Mouse (Mus musculus): Measurements from ENCODE around the gene Tal1. TPM values are rescaled to one million over a fixed set of nuclear protein-coding genes. Genes with fewer than 3 reads are reported as not detected.

Tal1 gene
- polyA plus RNA-seq, 1 experiment, result not detected

DNA sequence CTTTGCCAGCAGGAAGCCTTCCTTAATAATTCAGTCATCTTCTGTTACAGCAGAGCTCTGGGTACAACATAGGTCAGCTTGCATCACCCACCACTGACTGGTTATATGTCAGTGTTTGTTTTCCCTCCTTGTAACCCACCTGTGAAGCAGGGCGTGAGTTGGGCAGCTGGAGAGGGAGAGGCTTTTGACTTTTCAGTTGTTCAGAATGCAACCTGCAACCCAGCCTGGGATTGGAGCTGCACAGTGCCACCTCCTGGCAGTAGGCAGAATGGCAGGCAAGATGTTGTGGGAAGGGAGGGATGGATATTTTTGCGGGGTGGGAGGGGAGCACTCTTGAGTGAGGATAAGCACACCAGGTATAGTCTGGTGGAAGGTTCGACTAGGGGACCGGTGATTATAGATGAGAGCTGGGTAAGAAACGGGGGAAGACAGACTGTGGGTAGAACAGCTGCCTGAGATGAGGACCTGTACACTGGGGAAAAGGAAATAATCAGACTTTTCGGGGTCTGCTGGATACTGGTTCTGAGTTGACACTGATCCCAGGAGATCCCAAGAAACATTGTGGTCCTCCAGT lies 29.4 kb downstream of the Tal1 start:
- TF ChIP-seq CTCF (IDR thresholded peaks at IDR 0.05; ENCODE audit: borderline replicate concordance, insufficient read depth, low read length) (peak; percentile 97), POLR2A (IDR thresholded peaks at IDR 0.05; ENCODE audit: low read depth, low read length) (no peak)
- Histone ChIP-seq H3K4me1 (ENCODE audit: control insufficient read depth, insufficient read depth, low read length) (no peaks in the 10 kb centered on the region), H3K4me3 (ENCODE audit: insufficient read depth, low read length) (no peak overlapping the region), H3K27ac (ENCODE audit: insufficient read depth, low read length) (no peak overlapping the region)

DNA sequence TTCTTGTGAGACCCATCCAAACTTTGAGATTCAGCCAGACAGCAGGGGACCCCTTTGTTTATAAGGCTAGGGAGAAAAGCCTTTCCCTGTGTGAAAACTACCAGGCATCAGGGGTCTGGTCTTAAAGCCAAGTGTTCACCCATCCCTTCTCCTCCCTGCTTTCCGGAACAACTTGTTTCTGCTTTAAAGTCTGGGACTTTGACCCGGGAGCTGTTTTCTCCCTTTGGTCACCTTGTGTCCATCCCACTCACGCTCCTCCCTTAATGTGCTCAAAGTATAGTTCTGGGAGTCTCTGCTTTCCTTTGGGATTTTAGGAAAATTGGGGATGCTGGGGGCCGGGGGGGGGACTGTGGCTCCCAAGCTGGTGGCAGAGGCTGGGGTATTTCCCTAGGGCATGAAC lies 30.0 kb downstream of the Tal1 start:
- no peaks in the 10 kb centered on the region for H3K4me1 ChIP-seq (ENCODE audit: control insufficient read depth, insufficient read depth, low read length)
- TF ChIP-seq CTCF (IDR thresholded peaks at IDR 0.05; ENCODE audit: borderline replicate concordance, insufficient read depth, low read length) (no peak), POLR2A (IDR thresholded peaks at IDR 0.05; ENCODE audit: low read depth, low read length) (no peak)
- no peak overlapping the region for H3K27ac ChIP-seq (ENCODE audit: insufficient read depth, low read length)
- H3K4me3 ChIP-seq (ENCODE audit: insufficient read depth, low read length), result no peak overlapping the region

DNA sequence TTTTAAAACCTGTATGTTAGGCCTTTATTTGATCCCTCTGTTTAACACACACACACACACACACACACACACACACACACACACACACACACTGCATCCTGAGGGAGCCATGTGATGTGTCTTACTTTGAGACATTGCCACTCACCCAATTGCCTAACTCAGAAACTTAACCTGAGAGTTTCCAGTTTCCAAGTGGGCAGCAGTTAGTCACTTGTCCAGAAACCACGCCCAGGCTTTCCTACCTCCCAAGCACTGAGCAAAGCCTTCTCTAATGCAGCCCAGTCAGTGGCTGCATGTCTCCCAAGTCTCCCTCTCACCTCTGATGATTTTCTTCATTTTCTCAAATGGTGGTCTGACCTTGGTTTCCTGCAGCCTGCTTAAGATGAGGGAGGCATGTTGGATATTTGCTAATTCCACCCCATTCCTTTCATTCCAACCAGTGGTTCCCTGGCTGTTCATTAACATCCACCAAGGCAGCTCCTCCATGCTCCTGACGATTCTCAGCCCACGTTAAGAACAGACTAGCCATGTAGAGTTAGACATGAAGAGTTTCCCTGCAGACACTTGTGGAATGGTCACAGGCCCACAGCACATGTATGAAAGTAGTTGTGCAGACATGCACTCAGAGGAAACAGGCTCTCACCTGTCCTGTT lies 30.7 kb downstream of the Tal1 start:
- H3K27ac ChIP-seq (ENCODE audit: insufficient read depth, low read length), result no peak overlapping the region
- no peak overlapping the region for H3K4me3 ChIP-seq (ENCODE audit: insufficient read depth, low read length)
- TF ChIP-seq POLR2A (IDR thresholded peaks at IDR 0.05; ENCODE audit: low read depth, low read length) (no peak), CTCF (IDR thresholded peaks at IDR 0.05; ENCODE audit: borderline replicate concordance, insufficient read depth, low read length) (no peak)
- no peaks in the 10 kb centered on the region for H3K4me1 ChIP-seq (ENCODE audit: control insufficient read depth, insufficient read depth, low read length)

DNA sequence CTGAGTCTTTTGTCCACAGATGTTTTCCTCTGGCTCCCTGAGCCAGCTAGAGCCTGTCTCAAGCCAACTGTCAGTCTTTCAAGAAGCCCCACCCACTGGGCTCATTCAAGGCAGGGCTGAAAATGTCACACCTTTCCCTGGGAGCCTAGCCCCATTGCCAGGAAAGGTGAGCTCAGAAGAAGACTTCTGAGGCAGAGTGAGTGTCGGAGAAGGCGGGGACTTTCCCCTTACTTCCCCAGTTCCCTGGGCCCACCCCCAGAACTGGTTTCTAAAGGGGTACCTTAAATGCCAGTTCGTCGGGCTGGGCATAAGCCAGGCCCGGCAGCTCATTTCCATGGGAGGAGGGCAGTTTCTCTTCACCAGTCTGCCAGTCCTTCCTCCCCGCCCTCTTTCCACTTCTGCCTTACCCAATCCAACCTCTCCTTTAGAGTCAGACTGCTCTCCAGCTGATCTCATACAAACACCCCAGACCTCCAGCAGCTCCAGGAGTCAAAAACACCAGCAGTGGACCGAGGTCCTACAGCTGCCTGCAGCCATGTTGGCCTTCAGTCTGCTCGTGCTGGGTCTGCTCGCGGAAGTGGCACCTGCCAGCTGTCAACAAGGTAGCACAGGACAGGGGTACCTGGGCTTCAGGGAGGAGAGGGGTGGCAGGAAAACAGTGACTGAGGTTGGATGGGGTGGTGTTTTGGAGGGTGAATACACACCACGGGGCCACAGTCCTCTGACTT lies 32.5 kb downstream of the Tal1 start, which contains the start of gene Pdzk1ip1:
Pdzk1ip1 (plus strand) TSS at position 98 of the 728 bp plus-strand sequence.
- TF ChIP-seq CTCF (IDR thresholded peaks at IDR 0.05; ENCODE audit: borderline replicate concordance, insufficient read depth, low read length) (no peak), POLR2A (IDR thresholded peaks at IDR 0.05; ENCODE audit: low read depth, low read length) (no peak)
- Histone ChIP-seq H3K4me1 (ENCODE audit: control insufficient read depth, insufficient read depth, low read length) (no peaks in the 10 kb centered on the region), H3K4me3 (ENCODE audit: insufficient read depth, low read length) (no peak within 1 kb of the TSS), H3K27ac (ENCODE audit: insufficient read depth, low read length) (no peak within 1 kb of the TSS)

DNA sequence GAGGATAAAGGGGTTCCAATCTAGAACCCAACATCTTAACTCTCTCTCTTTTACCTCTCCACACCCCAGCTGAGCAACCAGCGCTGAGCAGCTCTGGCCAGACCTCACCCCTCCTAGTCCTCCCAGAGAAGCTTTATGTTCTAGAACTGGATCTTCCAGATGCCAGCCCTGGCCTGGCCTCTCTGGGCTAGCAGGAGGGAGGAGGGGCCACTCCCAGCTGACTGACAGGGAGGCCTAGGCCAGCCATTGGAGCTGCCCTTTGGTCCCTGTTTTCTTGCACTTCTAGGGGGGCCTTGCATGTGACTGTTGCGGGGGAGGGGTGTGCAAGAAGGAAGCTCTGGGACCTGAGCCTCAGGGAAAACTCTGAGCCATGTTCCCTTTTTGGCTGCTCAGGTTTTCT lies 34.4 kb downstream of the Tal1 start:
- Histone ChIP-seq H3K27ac (ENCODE audit: insufficient read depth, low read length) (no peak overlapping the region), H3K4me1 (ENCODE audit: control insufficient read depth, insufficient read depth, low read length) (no peaks in the 10 kb centered on the region), H3K4me3 (ENCODE audit: insufficient read depth, low read length) (no peak overlapping the region)
- TF ChIP-seq POLR2A (IDR thresholded peaks at IDR 0.05; ENCODE audit: low read depth, low read length) (no peak), CTCF (IDR thresholded peaks at IDR 0.05; ENCODE audit: borderline replicate concordance, insufficient read depth, low read length) (no peak)

DNA sequence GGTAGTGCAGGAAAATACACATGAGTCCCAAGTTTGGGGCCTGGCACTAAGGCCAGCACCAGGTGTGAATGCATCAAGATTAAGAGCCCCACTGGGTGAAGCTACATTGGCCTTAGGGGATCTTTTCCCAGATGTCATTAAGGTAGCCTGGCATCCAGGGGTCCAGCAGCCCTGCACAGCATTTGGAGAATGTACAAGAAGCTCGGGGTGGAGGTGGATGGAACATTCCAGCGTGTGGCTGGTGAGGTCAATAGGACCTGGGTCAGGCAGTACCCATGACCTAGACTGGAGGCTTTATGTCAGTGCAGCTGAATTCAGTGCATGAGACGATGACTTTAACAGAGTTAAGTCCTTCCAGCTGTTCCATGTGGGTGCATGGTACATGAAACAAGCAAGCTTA lies 35.6 kb downstream of the Tal1 start:
- TF ChIP-seq CTCF (IDR thresholded peaks at IDR 0.05; ENCODE audit: borderline replicate concordance, insufficient read depth, low read length) (no peak), POLR2A (IDR thresholded peaks at IDR 0.05; ENCODE audit: low read depth, low read length) (no peak)
- no peaks in the 10 kb centered on the region for H3K4me1 ChIP-seq (ENCODE audit: control insufficient read depth, insufficient read depth, low read length)
- no peak overlapping the region for H3K4me3 ChIP-seq (ENCODE audit: insufficient read depth, low read length)
- H3K27ac ChIP-seq (ENCODE audit: insufficient read depth, low read length), result no peak overlapping the region

DNA sequence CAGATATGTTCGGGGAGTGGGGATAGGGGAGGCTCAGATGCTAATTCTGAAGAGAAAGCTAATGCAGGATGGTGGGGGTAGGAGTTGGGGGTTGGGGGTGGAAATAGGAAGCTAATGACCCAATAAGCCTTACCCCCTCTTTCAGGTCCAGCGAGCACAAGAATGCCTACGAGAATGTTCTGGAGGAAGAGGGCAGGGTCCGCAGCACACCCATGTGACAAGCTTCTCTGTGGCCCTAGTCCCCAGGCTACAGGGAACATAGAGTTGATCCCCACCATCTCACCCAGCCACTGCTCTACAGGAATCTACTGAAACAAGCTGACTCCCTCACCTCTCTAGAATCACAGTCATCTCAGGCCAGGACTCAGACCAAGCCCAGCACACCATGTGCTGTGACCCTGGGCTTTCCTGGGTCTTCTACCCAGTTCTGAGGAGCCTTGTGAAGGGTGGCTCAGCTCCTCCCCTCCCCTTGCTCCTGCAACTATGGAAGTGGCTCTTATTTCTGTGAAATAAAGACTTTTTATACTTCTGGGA lies 37.2 kb downstream of the Tal1 start:
- Histone ChIP-seq H3K27ac (ENCODE audit: insufficient read depth, low read length) (no peak overlapping the region), H3K4me1 (ENCODE audit: control insufficient read depth, insufficient read depth, low read length) (no peaks in the 10 kb centered on the region), H3K4me3 (ENCODE audit: insufficient read depth, low read length) (no peak overlapping the region)
- no peak for TF ChIP-seq CTCF (IDR thresholded peaks at IDR 0.05; ENCODE audit: borderline replicate concordance, insufficient read depth, low read length)
- TF ChIP-seq POLR2A (IDR thresholded peaks at IDR 0.05; ENCODE audit: low read depth, low read length), result no peak

DNA sequence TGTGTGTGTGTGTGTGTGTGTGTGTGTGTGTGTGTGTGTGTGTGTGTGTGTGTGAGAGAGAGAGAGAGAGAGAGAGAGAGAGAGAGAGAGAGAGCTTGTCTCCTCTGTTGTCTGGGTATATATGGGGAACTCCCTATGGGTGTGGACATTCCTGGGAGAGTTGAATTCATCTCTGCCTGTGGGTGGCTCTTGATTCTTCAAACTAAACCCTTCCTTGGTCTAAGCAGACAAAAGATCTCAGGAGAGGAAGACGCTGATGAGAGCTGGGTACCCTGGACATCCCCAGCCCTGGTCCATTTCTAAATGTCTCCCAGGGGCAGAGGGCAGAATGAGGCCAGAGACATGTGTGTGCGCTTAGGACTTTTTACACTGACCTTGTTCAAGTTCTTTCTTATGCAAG lies 37.8 kb downstream of the Tal1 start:
- TF ChIP-seq CTCF (IDR thresholded peaks at IDR 0.05; ENCODE audit: borderline replicate concordance, insufficient read depth, low read length), result no peak
- no peaks in the 10 kb centered on the region for H3K4me1 ChIP-seq (ENCODE audit: control insufficient read depth, insufficient read depth, low read length)
- no peak overlapping the region for H3K27ac ChIP-seq (ENCODE audit: insufficient read depth, low read length)

DNA sequence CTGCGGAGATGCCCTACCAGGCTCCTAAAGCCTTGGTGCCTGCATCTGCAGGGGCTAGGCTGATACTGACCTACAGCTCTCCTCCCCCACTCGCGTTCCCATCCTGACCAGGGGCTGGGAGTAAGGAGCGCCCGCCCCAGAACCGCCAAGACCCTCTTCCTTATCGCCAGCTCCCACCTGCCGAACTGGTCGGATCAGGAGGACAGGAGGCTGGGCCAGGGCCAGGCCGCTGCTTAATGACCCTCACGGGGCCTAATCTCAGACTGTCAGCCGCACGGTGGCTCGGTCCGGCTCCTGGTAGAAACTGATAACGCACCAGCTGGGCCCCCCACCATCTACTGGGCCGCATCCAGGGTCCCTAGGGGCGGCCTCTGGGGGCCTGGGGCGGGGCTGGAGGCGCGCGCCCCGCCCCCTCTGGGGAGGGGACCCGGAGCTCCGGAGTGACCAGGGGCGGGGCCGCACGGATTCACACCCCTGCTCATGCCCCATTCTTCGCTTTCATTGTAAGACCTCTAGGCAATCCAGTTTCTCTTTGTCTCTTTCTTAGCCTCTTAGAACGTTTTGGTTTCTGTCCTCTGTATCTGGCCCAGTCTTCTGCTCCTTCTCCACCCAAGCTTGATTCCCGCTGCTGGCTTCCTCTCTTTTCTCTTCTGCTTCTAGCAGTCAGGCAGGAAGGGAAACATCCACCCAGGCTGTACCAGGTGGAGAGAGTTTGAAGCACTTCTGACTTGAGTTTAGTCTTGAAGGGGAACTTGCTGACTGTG lies 39.6 kb downstream of the Tal1 start:
- no peaks in the 10 kb centered on the region for H3K4me1 ChIP-seq (ENCODE audit: control insufficient read depth, insufficient read depth, low read length)
- no peak overlapping the region for H3K27ac ChIP-seq (ENCODE audit: insufficient read depth, low read length)
- no peak for TF ChIP-seq CTCF (IDR thresholded peaks at IDR 0.05; ENCODE audit: borderline replicate concordance, insufficient read depth, low read length)
- no peak for TF ChIP-seq POLR2A (IDR thresholded peaks at IDR 0.05; ENCODE audit: low read depth, low read length)
- no peak overlapping the region; the same call in none of the 2 replicates for H3K4me3 ChIP-seq (ENCODE audit: insufficient read depth, low read length)

More for the DNA sequence above, 37.8 kb downstream of the Tal1 start:
- H3K4me3 ChIP-seq (ENCODE audit: insufficient read depth, low read length), result no peak overlapping the region

All from embryonic fibroblast, embryonic 13.5 days (primary cell).